Mouse (Mus musculus): Measurements from ENCODE around the gene Maged2.
"Not testable (repeated sequence)": the region's sequence is repeated elsewhere in the genome, so short reads cannot be mapped to it uniquely, and the experiment has no call there.

The Maged2 gene

DNA sequence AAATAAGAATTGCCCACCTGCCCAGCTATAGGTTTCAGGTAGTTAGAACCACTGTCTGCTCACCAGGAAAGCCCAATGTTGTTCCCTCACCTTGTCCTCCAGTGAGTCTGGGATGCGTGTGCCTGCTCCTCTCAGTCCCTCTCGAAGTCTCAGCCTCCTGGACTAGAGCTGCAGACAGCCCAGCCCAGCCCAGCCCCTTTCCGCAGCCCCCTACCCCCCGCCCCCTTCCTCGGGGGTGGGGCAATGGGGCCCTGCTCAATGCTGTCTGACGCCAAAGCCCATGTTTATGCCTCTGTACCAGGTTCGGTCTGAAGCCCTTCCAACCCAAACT is at the start of gene Maged2:
TSS of gene Maged2 (minus strand) at position 207 of the 331 bp plus-strand sequence.
- no peak for DNase-seq

- no peak for DNase-seq
Measured at GRCm38 (mm10) chrX:150848230-150848629, 34.1 kb upstream of the Maged2 start.

- not testable (repeated sequence) for DNase-seq
Measured at GRCm38 (mm10) chrX:150845480-150846205, 31.5 kb upstream of the Maged2 start.

DNA sequence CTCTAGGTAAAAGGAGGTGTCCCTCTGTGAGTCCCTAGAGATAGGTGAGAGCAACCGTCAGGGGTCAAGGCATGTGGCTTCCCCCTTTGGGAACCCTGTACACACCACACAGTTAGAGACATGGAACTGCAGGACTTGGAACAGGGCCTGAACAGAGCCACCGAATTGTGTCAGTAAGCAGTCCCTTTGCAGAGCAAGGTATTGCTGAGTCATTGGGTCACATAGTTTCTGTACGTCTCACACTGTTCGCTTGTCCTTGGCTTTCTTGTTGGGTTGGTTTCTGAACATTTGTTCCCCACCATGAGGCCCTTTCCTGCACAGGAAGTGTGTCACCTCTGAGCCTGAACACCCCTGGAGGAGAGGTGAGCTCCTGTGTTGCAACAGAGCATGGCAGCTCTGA is 29.1 kb upstream of the Maged2 start:
- not testable (repeated sequence) for DNase-seq

DNA sequence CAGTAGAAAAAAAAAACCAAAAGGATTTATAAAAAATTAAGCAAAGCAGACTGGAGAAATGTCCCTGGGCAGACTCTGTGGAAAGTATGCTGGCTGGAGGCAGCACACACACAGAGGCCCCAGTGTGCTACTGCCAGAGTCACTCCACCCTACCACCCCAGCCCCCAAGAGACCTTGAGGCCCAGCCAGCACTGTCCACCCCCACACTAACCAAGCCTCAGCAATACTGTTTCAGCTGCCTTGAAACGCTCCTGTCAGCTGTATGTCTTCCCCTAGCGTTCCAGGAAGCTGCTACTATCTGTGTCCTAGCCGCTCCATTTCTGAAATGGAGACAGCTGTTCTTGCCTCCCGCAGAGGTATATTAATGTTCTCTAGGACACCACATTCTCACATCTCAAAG is 16.2 kb upstream of the Maged2 start:
- DNase-seq, result no peak

GRCm38 (mm10) chrX:150817278-150817677 is 3.1 kb upstream of the Maged2 start:
- no peak for DNase-seq

GRCm38 (mm10) chrX:150815601-150816000 is 1.5 kb upstream of the Maged2 start:
- DNase-seq, result no peak

GRCm38 (mm10) chrX:150813464-150814138 is 544 bp downstream of the Maged2 start:
- peak; percentile 14 for DNase-seq

DNA sequence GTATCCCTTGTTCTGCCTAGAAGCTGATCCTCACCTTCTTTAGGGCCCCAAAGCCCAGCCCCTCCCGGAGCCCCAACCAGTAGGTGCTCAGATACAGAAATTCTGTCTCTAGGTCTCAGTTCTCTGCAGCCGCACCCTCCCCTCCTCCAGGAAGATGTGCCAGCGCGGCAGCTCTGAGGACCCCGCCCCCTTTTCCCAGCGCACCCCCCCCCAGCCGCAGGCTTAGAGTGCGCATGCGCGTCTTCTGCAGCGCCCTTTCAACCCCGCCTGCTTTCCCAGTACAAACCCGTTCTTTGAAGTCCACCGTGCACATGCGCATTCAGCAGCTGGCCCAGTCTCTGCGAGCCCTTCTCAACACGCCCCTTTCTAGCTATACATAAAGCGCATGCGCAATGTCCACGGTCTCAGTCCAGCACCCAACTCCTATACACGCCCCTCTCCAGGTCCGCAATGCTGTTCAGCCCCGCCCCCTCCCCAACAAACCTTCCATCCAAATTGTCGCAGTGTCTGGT is 1.3 kb downstream of the Maged2 start:
- peak; percentile 80 for DNase-seq

DNA sequence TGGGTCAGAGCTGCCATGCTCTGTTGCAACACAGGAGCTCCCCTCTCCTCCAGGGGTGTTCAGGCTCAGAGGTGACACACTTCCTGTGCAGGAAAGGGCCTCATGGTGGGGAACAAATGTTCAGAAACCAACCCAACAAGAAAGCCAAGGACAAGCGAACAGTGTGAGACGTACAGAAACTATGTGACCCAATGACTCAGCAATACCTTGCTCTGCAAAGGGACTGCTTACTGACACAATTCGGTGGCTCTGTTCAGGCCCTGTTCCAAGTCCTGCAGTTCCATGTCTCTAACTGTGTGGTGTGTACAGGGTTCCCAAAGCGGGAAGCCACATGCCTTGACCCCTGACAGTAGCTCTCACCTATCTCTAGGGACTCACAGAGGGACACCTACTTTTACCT is 13.2 kb downstream of the Maged2 start:
- not testable (repeated sequence) for DNase-seq

DNA sequence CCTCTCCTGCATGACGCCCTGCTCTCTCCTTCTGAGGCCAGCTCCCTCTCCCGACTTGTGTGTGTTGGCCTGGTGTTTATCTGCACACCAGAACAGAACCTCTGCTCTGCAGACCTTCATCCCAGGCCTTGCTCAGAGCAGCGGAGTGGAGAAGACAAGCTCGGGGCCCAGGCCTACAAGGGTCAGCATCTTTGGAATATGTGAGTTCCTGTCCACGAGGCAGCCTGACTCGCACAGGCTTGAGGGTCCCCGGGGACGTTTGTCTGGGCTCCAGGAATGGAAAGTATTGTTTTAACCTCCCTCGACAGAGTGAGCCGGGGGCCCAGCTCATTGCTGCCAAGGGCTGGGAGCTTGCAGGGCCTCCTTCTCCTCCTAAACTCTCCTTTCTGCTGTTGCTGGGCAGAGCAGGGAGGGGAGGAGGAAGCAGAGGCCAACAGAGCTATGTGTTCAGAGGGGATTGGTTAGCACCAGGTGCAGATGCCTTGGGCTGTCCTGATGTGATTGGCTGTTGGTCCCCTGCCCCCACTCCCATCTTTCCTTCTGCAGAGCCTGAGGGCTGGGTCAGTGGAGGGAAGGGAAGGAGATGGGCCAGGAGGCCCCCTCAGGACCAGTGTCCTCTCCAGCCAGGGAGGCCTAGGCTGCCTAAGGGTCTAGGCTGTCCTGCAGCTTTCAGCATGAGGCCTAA is 15.5 kb downstream of the Maged2 start:
- DNase-seq, result not testable (repeated sequence)

Data from kidney, adult 18-20 months (tissue).